Mouse (Mus musculus): Measurements from ENCODE around the gene Pde4c.
A peak's percentile ranks its signal among the peaks of the same experiment; 100 is the strongest.

Gene Pde4c

DNA sequence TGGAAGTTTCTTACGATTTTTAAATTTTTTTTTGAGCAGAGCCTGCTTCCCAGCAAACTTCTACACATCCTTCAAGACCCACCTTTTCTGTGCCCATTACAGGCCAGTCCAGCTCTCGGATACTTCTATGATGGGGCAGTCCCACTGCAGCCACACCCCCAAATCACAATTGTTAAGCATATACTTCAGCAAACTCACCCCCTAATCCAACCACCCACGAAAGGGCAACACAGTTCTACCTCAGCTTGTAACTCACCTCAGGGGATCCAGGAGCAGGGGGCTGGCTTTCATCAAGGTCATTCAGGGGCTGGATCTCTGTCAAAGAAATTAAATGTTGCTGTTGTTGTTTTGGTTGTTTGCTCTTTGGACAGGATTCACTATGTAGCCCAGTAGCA lies 63.5 kb downstream of the Pde4c start:
- no peak for DNase-seq (ENCODE audit: extremely low read depth, low read depth, low spot score)

DNA sequence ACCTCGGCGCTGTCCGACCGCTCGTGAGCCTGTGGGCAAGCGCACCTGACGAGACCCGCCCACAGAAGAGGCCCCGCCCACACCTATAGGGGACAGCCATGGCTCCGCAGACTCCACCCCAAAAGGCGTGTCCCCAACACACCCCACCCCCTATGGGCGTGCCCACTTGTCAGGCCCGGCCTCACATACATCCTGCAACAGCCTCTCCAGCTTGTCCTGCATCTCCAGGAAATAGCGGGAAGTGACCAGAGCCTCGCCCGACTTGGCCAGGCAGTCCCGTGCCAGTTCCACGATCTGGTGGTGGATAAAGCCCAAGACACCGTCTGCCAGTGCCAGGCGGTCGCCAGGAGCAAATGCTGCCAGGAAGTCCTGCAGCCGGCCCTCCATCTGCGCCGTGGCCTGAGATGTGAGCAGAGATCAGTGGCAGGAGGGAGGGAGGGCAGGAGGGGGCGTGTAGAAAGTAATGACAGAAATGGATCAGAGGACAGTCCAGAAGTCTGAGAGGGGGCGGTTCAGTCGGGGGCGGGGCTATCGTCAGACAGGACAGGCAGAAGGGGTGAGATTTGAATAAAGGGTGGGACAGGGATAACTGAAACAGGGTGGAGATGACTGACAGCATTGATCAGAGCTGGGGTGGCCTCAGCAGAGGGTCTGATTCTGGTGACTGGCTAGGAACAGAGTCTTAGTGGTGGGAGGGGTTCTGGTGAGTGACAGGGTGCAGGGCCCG lies 64.6 kb downstream of the Pde4c start:
- DNase-seq (ENCODE audit: extremely low read depth, low read depth, low spot score), result no peak

DNA sequence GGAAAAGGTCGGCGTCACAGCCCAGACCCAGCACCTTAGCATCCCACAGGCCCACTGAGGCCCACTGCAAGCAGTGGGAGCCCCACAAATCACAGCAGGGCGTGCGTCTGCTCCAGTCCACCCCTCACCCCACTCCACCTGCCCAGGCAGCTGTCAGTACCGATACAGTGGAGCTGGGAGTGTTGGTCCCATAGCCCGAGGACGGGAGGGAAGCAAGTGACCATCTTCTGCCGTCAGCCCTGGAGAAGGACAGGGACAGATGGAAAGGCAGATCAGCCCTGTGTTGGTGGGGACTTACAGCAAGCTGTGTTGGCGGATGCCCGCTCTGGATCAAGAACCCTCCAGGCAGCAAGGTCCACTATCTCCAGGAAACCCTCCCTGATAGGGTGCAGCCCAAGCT lies 65.5 kb downstream of the Pde4c start:
- no peak for DNase-seq (ENCODE audit: extremely low read depth, low read depth, low spot score)

DNA sequence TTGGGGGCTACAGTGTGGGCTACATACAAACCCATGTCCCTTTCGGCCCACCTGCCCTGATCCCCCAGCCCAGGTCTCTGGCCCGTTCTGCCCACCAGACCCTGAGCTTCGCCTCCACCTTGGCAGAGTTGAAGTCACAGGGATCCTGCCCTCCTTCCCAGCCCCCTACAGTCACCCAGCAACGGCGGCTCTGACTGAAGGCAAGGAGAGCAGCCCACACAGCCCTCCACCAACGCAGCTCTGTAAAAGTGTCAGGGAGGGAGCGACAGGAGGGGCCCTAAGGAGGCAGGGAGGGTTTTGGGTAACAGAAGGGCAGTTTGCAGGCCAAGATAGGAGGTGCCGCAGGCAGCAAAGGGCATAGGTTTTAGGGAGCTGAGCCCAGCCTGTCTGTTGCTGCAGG lies 67.3 kb downstream of the Pde4c start:
- DNase-seq (ENCODE audit: extremely low read depth, low read depth, low spot score), result no peak

DNA sequence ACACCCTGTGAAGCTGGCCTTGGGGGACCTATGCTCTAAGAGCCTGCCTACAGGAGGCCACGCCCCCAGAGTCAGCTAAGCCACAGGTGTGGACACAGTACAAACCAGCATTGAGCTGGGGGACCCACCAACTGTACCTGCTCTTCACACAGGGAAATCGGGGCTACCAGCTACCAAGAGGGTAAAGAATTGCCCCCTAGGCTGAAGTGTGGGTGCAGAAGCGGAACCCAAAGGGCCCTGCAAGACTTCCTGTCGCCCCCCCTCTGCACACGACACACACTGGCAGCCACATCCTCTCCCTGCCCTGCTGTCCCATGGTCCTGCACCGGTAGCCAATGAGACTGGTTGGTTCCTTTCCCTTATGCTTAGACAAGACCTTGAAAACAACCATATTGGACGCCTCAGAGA lies 67.8 kb downstream of the Pde4c start:
- DNase-seq (ENCODE audit: extremely low read depth, low read depth, low spot score), result no peak

DNA sequence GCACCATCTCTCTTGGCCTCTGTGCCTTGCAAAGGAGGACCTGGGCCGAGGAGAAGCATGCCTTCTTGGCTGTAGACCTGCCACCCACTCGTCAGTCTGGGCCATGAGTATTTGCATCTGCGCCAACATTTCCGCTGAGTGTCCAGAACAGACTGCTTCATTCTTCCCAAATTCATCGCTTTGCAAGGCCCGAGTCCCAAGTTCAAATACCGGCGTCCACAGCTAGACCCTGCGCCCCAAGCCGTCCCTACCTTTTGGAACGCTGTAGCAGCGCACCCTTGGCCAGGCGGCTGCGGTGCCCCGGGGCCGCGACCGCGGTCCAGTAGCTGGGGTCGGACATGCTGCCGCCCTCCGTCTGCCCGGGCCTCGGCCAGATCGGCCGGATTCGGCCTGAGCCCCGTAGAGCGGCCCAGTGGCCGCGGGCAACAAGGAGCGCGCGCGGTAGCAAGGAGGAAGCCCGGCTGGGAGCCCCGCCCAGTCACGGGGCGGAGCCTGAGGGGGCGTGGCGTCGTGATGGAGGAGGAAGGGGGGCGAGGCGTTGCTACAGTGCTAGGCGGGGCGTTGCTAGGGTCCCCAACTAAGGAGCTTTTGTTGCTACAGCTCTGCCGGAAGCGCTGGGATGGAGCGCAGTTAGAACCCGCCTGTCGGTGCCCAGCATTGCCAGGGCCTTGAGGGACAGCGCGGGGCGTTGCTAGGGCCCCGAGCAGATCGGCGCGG lies 68.6 kb downstream of the Pde4c start:
- no peak for DNase-seq (ENCODE audit: extremely low read depth, low read depth, low spot score)

DNA sequence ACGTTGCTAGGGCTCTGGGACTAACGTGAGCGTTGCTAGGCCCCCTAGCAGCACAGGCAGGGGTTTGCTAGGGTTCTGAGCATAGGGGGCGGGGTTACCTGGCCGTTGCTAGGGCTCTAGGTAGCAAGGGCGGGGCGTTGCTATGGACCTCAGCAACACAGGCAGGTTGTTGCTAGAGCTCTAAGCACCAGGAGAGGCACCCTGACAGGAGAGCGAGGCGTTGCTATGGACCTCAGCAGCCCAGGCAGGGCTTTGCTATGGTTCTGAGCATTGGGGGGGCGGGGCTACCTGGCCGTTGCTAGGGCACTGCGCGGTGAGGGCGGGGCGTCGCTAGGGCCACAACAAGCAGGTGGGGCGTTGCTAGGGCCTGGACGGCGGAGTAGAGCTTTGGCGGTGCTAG lies 69.2 kb downstream of the Pde4c start:
- no peak for DNase-seq (ENCODE audit: extremely low read depth, low read depth, low spot score)

DNA sequence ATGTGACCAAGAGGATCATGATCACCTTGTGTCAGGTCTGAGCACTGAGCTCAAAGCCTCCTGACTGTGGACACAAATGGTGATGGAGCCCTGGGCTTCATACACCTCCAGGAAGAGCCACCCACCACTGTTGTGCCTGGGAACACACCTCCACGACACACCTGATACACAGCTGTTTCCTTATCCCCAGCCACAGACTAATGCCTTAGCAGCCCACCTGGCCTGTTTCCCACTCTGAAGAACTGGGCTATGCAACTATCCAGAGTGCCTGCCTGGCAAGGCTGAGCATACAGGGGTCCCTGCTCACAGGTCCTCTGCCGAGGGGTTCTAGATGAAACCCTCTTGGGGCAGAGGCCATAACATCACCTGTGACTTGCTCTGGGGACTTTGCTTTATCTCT lies 70.7 kb downstream of the Pde4c start:
- no peak for DNase-seq (ENCODE audit: extremely low read depth, low read depth, low spot score)

DNA sequence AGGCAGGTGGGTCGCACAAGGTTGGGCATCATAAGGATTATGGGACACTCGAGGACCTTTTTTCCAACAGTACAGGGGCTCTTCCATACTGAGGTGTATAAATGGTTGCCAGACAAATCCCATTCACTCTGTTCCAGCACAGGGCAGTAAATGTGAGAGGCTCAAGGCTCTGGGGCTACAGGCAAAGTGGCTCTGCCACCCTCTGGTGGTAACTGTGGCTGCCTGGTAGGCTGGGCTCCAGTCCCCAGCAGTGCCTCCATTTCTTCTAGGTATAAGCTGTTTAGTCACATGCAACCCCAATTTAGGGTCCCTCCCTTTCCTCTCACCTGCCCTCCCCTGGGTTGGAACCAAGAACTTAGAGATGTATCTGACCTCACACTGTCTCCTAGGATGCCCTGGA lies 71.8 kb downstream of the Pde4c start:
- DNase-seq (ENCODE audit: extremely low read depth, low read depth, low spot score), result no peak

DNA sequence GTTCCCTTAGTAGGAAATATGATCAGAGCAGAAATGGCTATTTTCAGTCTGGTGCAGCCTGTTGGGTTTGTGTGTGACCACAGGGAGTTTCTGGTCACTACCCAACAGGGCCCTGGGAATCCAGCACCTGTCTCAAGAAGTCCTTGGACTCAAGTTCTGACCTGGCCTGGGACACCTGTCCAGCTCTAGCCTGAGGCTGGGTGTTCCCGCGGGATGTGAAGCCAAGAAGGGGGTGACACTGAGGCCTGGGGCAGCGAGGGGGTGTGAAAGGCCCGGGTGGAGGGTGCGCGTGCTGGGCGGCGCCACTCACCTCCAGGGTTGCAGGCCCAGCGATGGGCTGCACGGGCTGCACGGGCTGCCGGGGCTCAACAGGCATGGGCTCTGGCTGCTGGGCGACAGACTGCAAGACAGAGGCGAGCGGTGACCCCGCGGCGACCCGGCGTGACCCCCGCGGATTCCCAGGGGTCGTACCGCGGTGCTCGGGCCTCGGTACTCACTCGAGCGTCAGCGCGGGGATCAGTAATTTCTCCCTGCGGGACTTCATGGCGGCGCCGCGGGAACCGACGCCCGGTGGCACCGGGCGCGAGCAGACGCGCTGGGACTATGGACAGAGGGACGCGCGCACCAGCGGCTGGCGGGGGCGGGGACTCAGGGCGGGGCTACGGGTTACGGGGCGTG lies 73.0 kb downstream of the Pde4c start:
- DNase-seq (ENCODE audit: extremely low read depth, low read depth, low spot score), result no peak

DNA sequence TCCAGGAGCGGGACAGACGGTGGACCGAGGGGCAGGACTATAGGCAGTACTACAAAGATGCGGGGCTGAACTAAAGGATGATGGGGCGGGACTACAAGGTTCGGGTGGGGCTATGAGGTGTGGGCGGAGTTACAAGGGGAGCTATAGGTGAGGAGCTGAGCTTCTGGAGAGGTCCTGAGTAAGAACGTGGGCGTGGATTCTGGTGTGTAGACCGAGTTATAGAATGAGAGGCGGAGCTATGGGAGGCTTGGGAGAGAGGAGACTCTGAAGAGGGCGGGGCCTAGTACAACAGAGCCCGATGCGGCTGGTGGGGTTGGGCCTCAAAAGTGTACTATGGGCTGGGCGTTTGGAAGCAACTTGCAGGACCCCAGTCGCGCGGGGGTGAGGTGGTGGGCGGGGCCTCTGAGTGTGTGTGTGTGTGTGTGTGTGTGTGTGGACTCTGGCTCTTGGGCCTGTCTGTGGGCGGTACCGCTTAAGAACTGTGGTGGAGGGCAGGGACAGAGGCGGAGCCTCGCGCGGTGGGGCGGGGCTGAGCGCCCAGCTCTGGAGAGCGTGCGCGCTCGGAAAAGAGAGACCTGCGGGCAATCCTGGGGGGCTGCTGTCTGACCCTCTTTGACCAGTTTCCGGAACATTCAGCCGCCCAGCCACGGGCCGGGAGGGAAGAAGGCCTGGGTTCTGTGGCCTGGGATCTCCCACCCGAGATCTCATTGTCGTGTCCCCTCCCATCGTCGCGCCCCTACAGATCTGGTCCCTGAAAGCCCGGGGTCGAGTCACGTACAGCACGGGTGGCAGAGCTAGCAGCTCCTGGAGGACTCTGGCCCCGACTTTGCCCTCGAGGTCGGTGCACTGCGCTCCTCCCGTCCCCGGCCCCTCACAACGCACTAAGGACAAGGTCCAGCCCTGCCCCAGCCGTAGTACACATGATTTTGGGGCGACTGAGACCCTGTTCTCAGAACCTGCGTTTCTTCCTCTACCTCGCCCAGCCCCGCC lies 73.9 kb downstream of the Pde4c start:
- DNase-seq (ENCODE audit: extremely low read depth, low read depth, low spot score), result peak; percentile 97

DNA sequence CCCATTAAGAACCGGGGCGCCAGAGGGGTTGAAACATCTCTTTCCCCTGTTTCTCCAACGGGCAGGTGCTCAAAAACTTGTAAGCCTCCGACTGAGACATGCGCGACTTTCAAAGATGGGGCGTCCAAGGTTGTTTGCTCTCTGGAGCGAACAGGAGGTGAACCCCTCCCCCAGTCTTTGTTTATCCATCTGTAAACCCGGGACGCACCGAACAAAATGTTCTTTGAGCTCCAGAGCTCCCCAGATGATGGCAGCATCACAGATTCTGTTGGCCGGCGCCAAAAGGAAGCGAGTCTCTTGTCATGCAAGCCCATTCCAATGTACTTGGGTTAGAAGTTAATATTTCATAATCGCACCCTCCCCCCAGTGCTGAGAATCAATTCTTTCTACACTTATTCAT lies 74.8 kb downstream of the Pde4c start:
- no peak for DNase-seq (ENCODE audit: extremely low read depth, low read depth, low spot score)

DNA sequence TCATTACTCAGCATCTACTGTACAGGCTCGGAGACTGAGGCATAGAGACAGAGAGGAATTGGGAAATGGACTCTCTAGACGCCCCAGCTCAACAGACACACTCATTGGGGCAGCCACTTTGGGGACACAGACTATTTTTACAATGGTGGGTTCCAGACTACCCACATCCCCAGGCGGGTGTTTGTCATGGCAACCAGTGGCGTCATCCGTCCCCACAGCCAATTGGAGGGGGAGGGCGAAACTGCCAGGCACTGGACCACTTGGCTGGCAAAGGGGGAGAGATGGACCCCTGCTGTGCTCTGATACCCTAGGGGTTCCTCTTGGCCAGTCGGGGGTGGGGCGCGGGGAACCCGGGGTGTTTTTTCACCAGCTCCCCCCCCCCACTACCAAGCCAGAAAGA lies 77.1 kb downstream of the Pde4c start:
- DNase-seq (ENCODE audit: extremely low read depth, low read depth, low spot score), result no peak
